Mouse (Mus musculus) forebrain, embryonic 11.5 days (tissue): ENCODE results near the gene Rcor1. TPM values are rescaled to one million over a fixed set of nuclear protein-coding genes. Genes with fewer than 3 reads are reported as not detected.

Experiments
- ATAC-seq: fragments of 200-750 bp; cut with Nextera tagmentation; replicated peaks from 2 replicates; pipeline ENCODE4 v1.8.0; 2017; ENCODE audit warnings: moderate TSS enrichment; ENCODE audit not compliant: low FRiP score
- DNase-seq: peaks from one replicate; pipeline ENCODE4 v3.0.0-alpha.2; 2017; ENCODE audit warnings: low spot score
- H3K27ac ChIP-seq: fragments of 300-500 bp; sonication (generic); 2 replicates; pipeline ENCODE4 v1.5.1; 2014; ENCODE audit warnings: low read depth, low read length
- H3K27me3 ChIP-seq: fragments of 300-500 bp; sonication (generic); 2 replicates; pipeline ENCODE4 v1.6.1; 2014; ENCODE audit warnings: mild to moderate bottlenecking, low read length, mixed read lengths; ENCODE audit not compliant: control insufficient read depth, insufficient read depth
- H3K36me3 ChIP-seq: fragments of 300-500 bp; sonication (generic); 2 replicates; pipeline ENCODE4 v1.6.1; 2014; ENCODE audit warnings: mild to moderate bottlenecking, low read length, moderate library complexity, mixed read lengths; ENCODE audit not compliant: control insufficient read depth, insufficient read depth
- H3K4me1 ChIP-seq: fragments of 300-500 bp; sonication (generic); replicated peaks from 2 replicates; pipeline ENCODE4 v1.6.1; 2014; ENCODE audit warnings: low read length, mixed read lengths; ENCODE audit not compliant: control insufficient read depth, insufficient read depth
- H3K4me2 ChIP-seq: fragments of 300-500 bp; sonication (generic); 2 replicates; pipeline ENCODE4 v1.6.1; 2014; ENCODE audit warnings: low read depth, mild to moderate bottlenecking, low read length, moderate library complexity, mixed read lengths; ENCODE audit not compliant: severe bottlenecking
- H3K4me3 ChIP-seq: fragments of 300-500 bp; sonication (generic); 2 replicates; pipeline ENCODE4 v1.5.1; 2014; ENCODE audit warnings: low read depth, low read length
- H3K9ac ChIP-seq: fragments of 300-500 bp; sonication (generic); 2 replicates; pipeline ENCODE4 v1.6.1; 2014; ENCODE audit warnings: low read length
- H3K9me3 ChIP-seq: fragments of 300-500 bp; sonication (generic); 2 replicates; pipeline ENCODE4 v1.6.1; 2016; ENCODE audit warnings: low read length, mixed read lengths; ENCODE audit not compliant: control insufficient read depth
- WGBS: fragments of 180-500 bp; shearing (Covaris S2); extraction: QIAGEN DNeasy Blood & Tissue Kit; methylation state at CpG from one replicate; pipeline ENCODE4 v1.1.7; 2014; 5-methylcytosine and 5-hydroxymethylcytosine counted together
- polyA plus RNA-seq: library from polyadenylated mRNA; unstranded; fragments of >200 nt; fragmentation: Nextera tagmentation; extraction: Ambion mirVana; gene quantifications from 2 replicates; pipeline ENCODE4 v1.2.1, GENCODE M21; 2014

Gene Rcor1
- polyA plus RNA-seq, 1 experiment from 2014 or later: 14.2 TPM

DNA sequence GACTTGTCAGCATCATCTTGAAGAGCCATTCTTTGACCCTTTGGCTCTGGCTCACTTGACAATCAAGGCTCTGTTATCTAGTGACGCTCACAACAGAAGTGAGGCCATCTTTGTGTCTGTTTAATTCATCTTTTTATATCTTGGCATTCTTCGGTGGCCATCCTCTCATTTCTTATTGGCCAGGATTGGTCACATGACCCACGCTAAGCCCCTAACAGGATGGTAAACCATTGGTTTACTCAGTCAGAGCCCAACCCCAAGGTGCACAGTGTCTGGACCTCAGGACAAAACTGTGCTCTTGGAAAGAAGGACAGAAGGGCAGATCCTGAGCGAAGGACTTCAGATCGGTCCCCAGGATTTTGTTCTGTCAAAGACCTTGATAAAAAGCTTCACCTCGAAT lies 113.4 kb downstream of the Rcor1 start:
- no peak for DNase-seq
- no peak for ATAC-seq
- no peaks in the 10 kb centered on the region for H3K4me1 ChIP-seq
- no peaks in the 10 kb centered on the region for H3K9me3 ChIP-seq
- H3K4me3 ChIP-seq: no peak overlapping the region
- no peak overlapping the region for H3K27ac ChIP-seq
- H3K4me2 ChIP-seq: no peak overlapping the region
- WGBS: 87% methylated on average over 6 of the region's 6 CpGs
- no peak overlapping the region for H3K9ac ChIP-seq
- no peaks in the 10 kb centered on the region for H3K36me3 ChIP-seq
- no peaks in the 10 kb centered on the region for H3K27me3 ChIP-seq

DNA sequence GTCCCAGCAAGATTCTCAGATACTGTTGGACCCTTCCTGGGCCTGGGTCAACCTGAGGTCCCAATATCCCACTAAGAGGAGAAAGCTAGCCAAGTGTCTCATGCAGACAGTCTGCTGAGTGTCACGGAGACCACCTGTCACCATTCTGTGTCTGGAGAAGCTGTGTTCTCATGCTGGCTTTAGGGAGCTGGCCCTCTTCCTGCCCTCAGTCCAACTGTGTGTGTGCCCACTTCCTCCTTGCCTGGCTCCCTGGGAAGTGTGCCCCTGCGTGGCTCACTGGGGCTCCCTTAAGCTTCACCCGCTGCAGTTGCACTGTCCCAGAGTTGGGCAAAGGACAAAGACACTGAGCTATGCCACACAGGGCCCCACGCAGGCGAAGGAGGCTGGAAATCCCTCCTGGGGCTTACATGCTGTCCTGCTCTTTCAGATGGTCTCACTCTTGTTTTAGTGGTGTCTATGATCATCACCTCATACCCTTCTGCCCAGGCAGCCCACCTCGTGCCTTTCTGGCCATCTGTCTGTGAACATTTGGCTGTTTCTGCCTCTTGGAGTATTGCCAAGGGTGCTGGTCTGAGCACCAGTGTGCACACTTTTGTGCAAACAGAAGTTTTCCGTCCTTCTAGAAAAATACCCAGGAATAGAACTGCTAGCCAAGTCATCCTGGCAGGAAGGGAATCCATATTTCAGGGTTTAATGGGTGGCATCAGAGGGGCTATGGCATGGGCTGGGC lies 114.0 kb downstream of the Rcor1 start:
- no peaks in the 10 kb centered on the region for H3K36me3 ChIP-seq
- no peaks in the 10 kb centered on the region for H3K27me3 ChIP-seq
- H3K9me3 ChIP-seq: no peaks in the 10 kb centered on the region
- WGBS: 83% methylated on average over 7 of the region's 7 CpGs
- no peak overlapping the region for H3K9ac ChIP-seq
- no peak overlapping the region for H3K4me2 ChIP-seq
- DNase-seq (no peak), ATAC-seq (no peak)
- H3K4me3 ChIP-seq: no peak overlapping the region
- no peak overlapping the region for H3K27ac ChIP-seq
- no peaks in the 10 kb centered on the region for H3K4me1 ChIP-seq

DNA sequence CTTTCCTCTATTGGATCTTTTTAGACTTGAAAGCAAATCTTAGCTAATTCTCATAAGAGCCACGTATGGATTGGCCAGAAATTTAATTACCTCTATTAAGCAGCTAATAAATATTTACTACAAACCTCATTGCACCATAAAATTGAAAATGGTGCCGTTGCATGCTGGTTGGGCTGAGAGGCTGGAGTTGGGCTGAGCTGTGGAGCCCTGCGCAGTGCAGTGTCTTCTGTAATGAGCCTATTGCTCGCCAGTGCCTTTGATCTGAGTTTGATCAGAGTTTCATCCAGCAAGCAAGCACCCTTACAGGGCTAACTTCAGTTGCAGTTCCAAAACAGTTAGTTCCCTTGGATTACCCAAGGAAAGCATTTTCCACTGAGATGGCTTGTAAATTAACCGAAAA lies 114.8 kb downstream of the Rcor1 start:
- 80% methylated on average over 5 of the region's 5 CpGs for WGBS
- Histone ChIP-seq H3K9ac (no peak overlapping the region), H3K36me3 (no peaks in the 10 kb centered on the region), H3K27me3 (no peaks in the 10 kb centered on the region), H3K9me3 (no peaks in the 10 kb centered on the region), H3K4me1 (no peaks in the 10 kb centered on the region), H3K4me2 (no peak overlapping the region), H3K4me3 (no peak overlapping the region), H3K27ac (no peak overlapping the region)
- DNase-seq (no peak), ATAC-seq (no peak)

DNA sequence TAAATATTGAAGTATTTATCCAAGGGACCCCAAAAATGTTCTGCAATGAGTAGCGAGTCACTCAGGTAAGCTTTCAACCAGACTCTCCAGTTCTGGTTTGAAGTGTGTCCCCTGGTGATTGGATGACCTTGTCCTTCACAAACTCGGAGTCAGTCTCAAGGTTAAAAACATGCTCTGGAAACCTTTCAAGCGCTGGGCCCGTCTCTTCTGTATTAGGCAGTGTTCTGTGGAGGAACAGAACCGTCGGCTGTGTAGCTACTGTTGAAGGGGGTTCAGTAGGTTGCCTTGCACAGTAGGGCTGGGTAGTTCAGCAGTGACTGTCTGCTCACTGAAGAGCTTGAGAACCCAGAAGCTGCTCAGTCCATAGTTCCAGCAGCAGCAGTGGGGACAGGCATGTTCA lies 115.5 kb downstream of the Rcor1 start:
- 91% methylated on average over 6 of the region's 6 CpGs for WGBS
- no peaks in the 10 kb centered on the region for H3K27me3 ChIP-seq
- no peaks in the 10 kb centered on the region for H3K9me3 ChIP-seq
- H3K4me1 ChIP-seq: no peaks in the 10 kb centered on the region
- no peak overlapping the region for H3K27ac ChIP-seq
- H3K9ac ChIP-seq: no peak overlapping the region
- no peak overlapping the region for H3K4me3 ChIP-seq
- ATAC-seq: no peak
- H3K4me2 ChIP-seq: no peak overlapping the region
- DNase-seq: no peak
- no peaks in the 10 kb centered on the region for H3K36me3 ChIP-seq

DNA sequence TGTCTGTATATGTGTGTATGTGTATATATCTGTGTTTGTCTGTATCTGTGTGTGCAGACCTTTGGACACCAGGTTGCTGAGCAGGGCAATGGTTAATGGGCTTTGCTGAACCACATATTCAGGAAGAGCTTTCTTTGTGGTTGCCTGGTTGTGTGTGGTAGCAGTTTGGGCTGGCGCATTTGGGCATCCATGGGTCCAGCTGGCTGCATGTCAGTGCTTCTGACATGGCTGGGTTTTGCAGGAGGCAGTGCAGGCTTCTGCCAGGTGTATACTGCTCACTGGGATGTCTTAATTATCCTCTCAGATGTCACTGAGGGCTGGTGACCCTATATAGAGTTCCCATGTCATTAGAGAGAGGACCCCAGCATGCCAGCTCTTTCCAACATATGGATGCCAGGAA lies 116.6 kb downstream of the Rcor1 start:
- Histone ChIP-seq H3K4me1 (no peaks in the 10 kb centered on the region), H3K9ac (no peak overlapping the region), H3K27ac (no peak overlapping the region), H3K9me3 (no peaks in the 10 kb centered on the region), H3K4me2 (no peak overlapping the region), H3K36me3 (no peaks in the 10 kb centered on the region), H3K4me3 (no peak overlapping the region), H3K27me3 (no peaks in the 10 kb centered on the region)
- no peak for ATAC-seq
- DNase-seq: no peak
- whole genome bisulfite sequencing: 81% methylated on average over 1 of the region's 1 CpGs

DNA sequence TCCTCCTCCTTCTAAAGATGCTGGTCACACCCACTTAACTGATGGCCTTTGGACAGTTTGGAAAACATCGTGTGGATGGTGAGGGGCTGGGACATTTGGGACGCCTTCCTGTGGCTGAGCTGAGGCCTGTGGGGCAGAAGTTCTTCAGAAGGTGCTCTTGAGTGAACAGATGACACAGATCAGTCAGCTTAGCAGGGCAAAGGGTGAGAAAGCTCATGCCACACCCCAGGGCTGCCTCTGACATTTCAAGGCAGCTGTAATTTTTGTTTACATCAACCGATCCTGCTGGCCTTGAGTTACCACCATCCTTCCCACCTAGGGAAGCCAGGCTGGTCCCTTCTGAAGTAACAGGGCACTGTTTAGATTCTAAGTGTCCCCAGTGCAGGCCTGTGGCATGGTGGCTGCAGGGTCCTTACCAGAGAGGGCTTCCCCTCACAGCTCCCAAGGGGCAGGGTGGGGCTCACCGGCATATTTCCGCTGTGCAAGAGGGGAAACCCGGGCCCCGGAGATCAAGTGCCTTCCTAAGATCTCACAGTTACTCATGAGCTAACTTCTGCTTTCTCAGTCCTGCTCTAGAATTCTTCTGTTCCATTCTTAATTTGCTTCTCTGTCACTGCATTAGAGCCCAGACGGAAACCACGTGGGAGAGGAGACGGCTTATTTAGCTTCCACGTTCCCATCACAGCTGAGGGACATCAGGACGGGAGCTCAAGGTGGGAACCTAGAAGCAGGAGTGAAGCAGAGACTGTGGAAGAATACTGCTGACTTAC lies 120.7 kb downstream of the Rcor1 start:
- ATAC-seq: no peak
- Histone ChIP-seq H3K27ac (no peak overlapping the region), H3K9me3 (no peaks in the 10 kb centered on the region), H3K36me3 (no peaks in the 10 kb centered on the region), H3K4me2 (no peak overlapping the region), H3K27me3 (no peaks in the 10 kb centered on the region), H3K4me3 (no peak overlapping the region), H3K4me1 (peaks cover 10% of the 10 kb centered on the region; the same call in 1 of the 2 replicates), H3K9ac (no peak overlapping the region)
- WGBS: 84% methylated on average over 12 of the region's 12 CpGs
- no peak for DNase-seq

DNA sequence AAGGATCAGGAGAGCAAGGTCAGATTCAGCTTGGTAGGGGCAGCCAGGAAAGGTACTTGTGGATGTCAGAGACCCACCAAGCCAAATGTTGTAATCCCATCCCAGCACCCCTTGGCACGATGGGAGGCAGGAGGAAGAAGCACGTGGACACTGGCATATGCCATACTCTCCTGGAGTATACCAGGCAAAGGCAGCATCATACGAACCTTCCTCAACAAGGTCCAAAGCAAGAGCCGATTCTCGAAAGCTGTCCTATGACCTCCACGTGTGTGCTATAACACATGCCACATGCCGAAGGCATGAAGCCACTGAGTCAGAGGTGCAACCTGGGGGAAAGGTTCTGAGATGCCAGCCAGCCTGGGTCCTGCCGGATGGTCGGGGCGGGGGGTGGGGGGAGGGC lies 121.7 kb downstream of the Rcor1 start:
- Histone ChIP-seq H3K9me3 (no peaks in the 10 kb centered on the region), H3K27me3 (no peaks in the 10 kb centered on the region), H3K27ac (no peak overlapping the region), H3K4me3 (no peak overlapping the region), H3K36me3 (no peaks in the 10 kb centered on the region), H3K4me2 (no peak overlapping the region), H3K4me1 (peaks cover 14% of the 10 kb centered on the region; the same call in 1 of the 2 replicates), H3K9ac (no peak overlapping the region)
- DNase-seq: no peak
- no peak for ATAC-seq
- WGBS: 94% methylated on average over 10 of the region's 10 CpGs

DNA sequence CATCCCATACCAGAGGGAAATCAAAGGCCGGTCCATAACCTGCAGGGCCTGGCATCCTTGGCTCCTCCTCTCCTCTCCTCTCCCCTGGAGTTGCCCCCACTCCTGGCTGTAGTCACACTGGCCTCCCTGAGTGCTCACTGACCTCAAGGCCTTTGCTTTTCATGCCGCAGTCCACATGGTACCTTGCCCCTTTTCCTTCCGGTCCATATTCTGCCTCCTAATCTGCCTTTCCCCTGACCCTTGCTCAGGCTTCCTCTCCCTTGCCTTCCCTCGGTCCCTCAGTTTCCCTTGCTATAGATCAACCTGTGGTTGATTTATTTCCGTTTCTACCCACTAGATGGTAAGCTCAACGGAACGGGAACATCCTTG lies 122.8 kb downstream of the Rcor1 start:
- Histone ChIP-seq H3K4me2 (peak overlapping the region; percentile 36; the same call in 1 of the 2 replicates), H3K27me3 (no peaks in the 10 kb centered on the region), H3K36me3 (no peaks in the 10 kb centered on the region), H3K4me3 (0 out of 2 replicates have a peak overlapping the region, but pooled peaks have one; percentile 10), H3K4me1 (peaks cover 14% of the 10 kb centered on the region; the same call in 1 of the 2 replicates), H3K9ac (peak overlapping the region; percentile 44), H3K9me3 (no peaks in the 10 kb centered on the region), H3K27ac (peak overlapping the region; percentile 50)
- 33% methylated on average over 7 of the region's 7 CpGs for WGBS
- ATAC-seq: no peak
- DNase-seq: no peak
